Mouse (Mus musculus): ENCODE data around the gene Gfod1. TPM values are rescaled to one million over a fixed set of nuclear protein-coding genes. Genes with fewer than 3 reads are reported as not detected.

Gfod1 gene
- total RNA-seq, 1 experiment from 2014 or later, result 7.4 TPM

- ATAC-seq (replicated peaks; ENCODE audit: low read depth, poor library complexity, severe bottlenecking), result peak; percentile 48
These were observed 68.4 kb downstream of the Gfod1 start for GRCm38 (mm10) chr13:43235586-43235910.

GRCm38 (mm10) chr13:43234869-43235585, 68.9 kb downstream of the Gfod1 start:
- ATAC-seq (replicated peaks; ENCODE audit: low read depth, poor library complexity, severe bottlenecking), result no peak

GRCm38 (mm10) chr13:43233331-43233730, 70.6 kb downstream of the Gfod1 start:
- ATAC-seq (replicated peaks; ENCODE audit: low read depth, poor library complexity, severe bottlenecking), result no peak

GRCm38 (mm10) chr13:43231965-43232860, 71.8 kb downstream of the Gfod1 start:
- ATAC-seq (replicated peaks; ENCODE audit: low read depth, poor library complexity, severe bottlenecking), result no peak

- no peak for ATAC-seq (replicated peaks; ENCODE audit: low read depth, poor library complexity, severe bottlenecking)
These were observed 73.1 kb downstream of the Gfod1 start for GRCm38 (mm10) chr13:43230842-43231241.

- ATAC-seq (replicated peaks; ENCODE audit: low read depth, poor library complexity, severe bottlenecking), result no peak
These were observed 73.7 kb downstream of the Gfod1 start for GRCm38 (mm10) chr13:43230238-43230637.

- ATAC-seq (replicated peaks; ENCODE audit: low read depth, poor library complexity, severe bottlenecking), result 0 out of 2 replicates have a peak, but pooled peaks have one; percentile 33
These were observed 74.2 kb downstream of the Gfod1 start for GRCm38 (mm10) chr13:43229767-43230166.

GRCm38 (mm10) chr13:43228141-43228540, 75.8 kb downstream of the Gfod1 start:
- ATAC-seq (replicated peaks; ENCODE audit: low read depth, poor library complexity, severe bottlenecking), result no peak

- ATAC-seq (replicated peaks; ENCODE audit: low read depth, poor library complexity, severe bottlenecking), result no peak
These were observed 77.9 kb downstream of the Gfod1 start for GRCm38 (mm10) chr13:43226041-43226440.

- ATAC-seq (replicated peaks; ENCODE audit: low read depth, poor library complexity, severe bottlenecking), result no peak
These were observed 78.8 kb downstream of the Gfod1 start for GRCm38 (mm10) chr13:43225161-43225560.

GRCm38 (mm10) chr13:43222084-43222483, 81.9 kb downstream of the Gfod1 start:
- no peak for ATAC-seq (replicated peaks; ENCODE audit: low read depth, poor library complexity, severe bottlenecking)

- ATAC-seq (replicated peaks; ENCODE audit: low read depth, poor library complexity, severe bottlenecking), result no peak
These were observed 82.7 kb downstream of the Gfod1 start for GRCm38 (mm10) chr13:43221290-43221689.

GRCm38 (mm10) chr13:43220635-43221034, 83.3 kb downstream of the Gfod1 start:
- ATAC-seq (replicated peaks; ENCODE audit: low read depth, poor library complexity, severe bottlenecking), result no peak

- peak; percentile 24 for ATAC-seq (replicated peaks; ENCODE audit: low read depth, poor library complexity, severe bottlenecking)
These were observed 85.2 kb downstream of the Gfod1 start for GRCm38 (mm10) chr13:43218764-43219163.

- peak; percentile 4; the same call in 1 of the 2 replicates for ATAC-seq (replicated peaks; ENCODE audit: low read depth, poor library complexity, severe bottlenecking)
These were observed 85.7 kb downstream of the Gfod1 start for GRCm38 (mm10) chr13:43218284-43218683.

- ATAC-seq (replicated peaks; ENCODE audit: low read depth, poor library complexity, severe bottlenecking), result peak; percentile 53
These were observed 86.3 kb downstream of the Gfod1 start for GRCm38 (mm10) chr13:43217686-43218085.

GRCm38 (mm10) chr13:43217059-43217458, 86.9 kb downstream of the Gfod1 start:
- ATAC-seq (replicated peaks; ENCODE audit: low read depth, poor library complexity, severe bottlenecking), result no peak

GRCm38 (mm10) chr13:43215994-43216706, 87.8 kb downstream of the Gfod1 start:
- ATAC-seq (replicated peaks; ENCODE audit: low read depth, poor library complexity, severe bottlenecking), result no peak

- ATAC-seq (replicated peaks; ENCODE audit: low read depth, poor library complexity, severe bottlenecking), result peak; percentile 72
These were observed 88.6 kb downstream of the Gfod1 start for GRCm38 (mm10) chr13:43215144-43215993.

- no peak for ATAC-seq (replicated peaks; ENCODE audit: low read depth, poor library complexity, severe bottlenecking)
These were observed 91.6 kb downstream of the Gfod1 start for GRCm38 (mm10) chr13:43212338-43212737.

Measured in common myeloid progenitor, adult 5-6 weeks (primary cell).